Mouse (Mus musculus): ENCODE measurements around the gene Taf1b. TPM values are rescaled to one million over a fixed set of nuclear protein-coding genes. Genes with fewer than 3 reads are reported as not detected.

Gene Taf1b
- polyA plus RNA-seq, 1 experiment from 2014 or later: 11.8 TPM

- H3K9ac ChIP-seq: no peak overlapping the region
- DNase-seq (no peak), ATAC-seq (ENCODE audit: low read depth) (no peak)
- H3K27me3 ChIP-seq: no peaks in the 10 kb centered on the region
- no peak overlapping the region for H3K4me2 ChIP-seq
- WGBS (ENCODE audit: insufficient replicate concordance): 83% methylated on average over 8 of the region's 8 CpGs
- H3K4me3 ChIP-seq (replicated peaks): no peak overlapping the region
- no peak overlapping the region for H3K27ac ChIP-seq
- no peaks in the 10 kb centered on the region for H3K36me3 ChIP-seq
- H3K4me1 ChIP-seq (replicated peaks): peaks cover 37% of the 10 kb centered on the region
- H3K9me3 ChIP-seq (replicated peaks): no peaks in the 10 kb centered on the region
These were observed 86.7 kb downstream of the Taf1b start for GRCm38 (mm10) chr12:24584835-24585234.

GRCm38 (mm10) chr12:24586193-24586592 lies 88.0 kb downstream of the Taf1b start:
- no peak for ATAC-seq (ENCODE audit: low read depth)
- no peaks in the 10 kb centered on the region for H3K36me3 ChIP-seq

GRCm38 (mm10) chr12:24590371-24590770 lies 92.2 kb downstream of the Taf1b start:
- Histone ChIP-seq H3K9ac (no peak overlapping the region), H3K27me3 (no peaks in the 10 kb centered on the region), H3K4me1 (replicated peaks) (peaks cover 12% of the 10 kb centered on the region), H3K36me3 (no peaks in the 10 kb centered on the region), H3K4me2 (no peak overlapping the region), H3K4me3 (replicated peaks) (no peak overlapping the region), H3K27ac (no peak overlapping the region), H3K9me3 (replicated peaks) (no peaks in the 10 kb centered on the region)
- DNase-seq (no peak), ATAC-seq (ENCODE audit: low read depth) (no peak)
- WGBS (ENCODE audit: insufficient replicate concordance): 77% methylated on average over 7 of the region's 7 CpGs

More at GRCm38 (mm10) chr12:24586193-24586592, 88.0 kb downstream of the Taf1b start:
- H3K4me3 ChIP-seq (replicated peaks): no peak overlapping the region
- H3K4me1 ChIP-seq (replicated peaks): peaks cover 24% of the 10 kb centered on the region
- H3K27me3 ChIP-seq: no peaks in the 10 kb centered on the region
- no peak overlapping the region for H3K27ac ChIP-seq
- H3K9ac ChIP-seq: no peak overlapping the region
- H3K4me2 ChIP-seq: no peak overlapping the region
- no peaks in the 10 kb centered on the region for H3K9me3 ChIP-seq (replicated peaks)
- 69% methylated on average over 7 of the region's 7 CpGs for WGBS (ENCODE audit: insufficient replicate concordance)
- DNase-seq: no peak

- 78% methylated on average over 9 of the region's 9 CpGs for WGBS (ENCODE audit: insufficient replicate concordance)
- ATAC-seq (ENCODE audit: low read depth): no peak
- Histone ChIP-seq H3K36me3 (no peaks in the 10 kb centered on the region), H3K4me1 (replicated peaks) (peaks cover 12% of the 10 kb centered on the region), H3K27me3 (no peaks in the 10 kb centered on the region), H3K4me3 (replicated peaks) (no peak overlapping the region), H3K27ac (no peak overlapping the region), H3K9me3 (replicated peaks) (no peaks in the 10 kb centered on the region), H3K4me2 (no peak overlapping the region), H3K9ac (no peak overlapping the region)
- no peak for DNase-seq
These were observed 93.9 kb downstream of the Taf1b start for GRCm38 (mm10) chr12:24592055-24592454.

- DNase-seq: peak; percentile 15
- H3K4me1 ChIP-seq (replicated peaks): peaks cover 12% of the 10 kb centered on the region
- peak; percentile 68 for ATAC-seq (ENCODE audit: low read depth)
- peak overlapping the region; percentile 49 for H3K9ac ChIP-seq
- no peak overlapping the region; the same call in 1 of the 2 replicates for H3K27ac ChIP-seq
- no peaks in the 10 kb centered on the region for H3K36me3 ChIP-seq
- H3K4me2 ChIP-seq: peak overlapping the region; percentile 65
- no peaks in the 10 kb centered on the region for H3K27me3 ChIP-seq
- H3K4me3 ChIP-seq (replicated peaks): peak overlapping the region; percentile 42
- WGBS (ENCODE audit: insufficient replicate concordance): 6% methylated on average over 22 of the region's 22 CpGs
- no peaks in the 10 kb centered on the region for H3K9me3 ChIP-seq (replicated peaks)
These were observed 95.0 kb downstream of the Taf1b start for GRCm38 (mm10) chr12:24592956-24593672.

- WGBS (ENCODE audit: insufficient replicate concordance): 66% methylated on average over 6 of the region's 6 CpGs
- H3K27ac ChIP-seq: no peak overlapping the region
- DNase-seq (no peak), ATAC-seq (ENCODE audit: low read depth) (no peak)
- H3K4me2 ChIP-seq: no peak overlapping the region
- 0 out of 2 replicates have a peak, but pooled peaks cover 3% of the 10 kb centered on the region for H3K27me3 ChIP-seq
- H3K9ac ChIP-seq: no peak overlapping the region
- peaks cover 12% of the 10 kb centered on the region for H3K4me1 ChIP-seq (replicated peaks)
- H3K4me3 ChIP-seq (replicated peaks): no peak overlapping the region
- no peaks in the 10 kb centered on the region for H3K9me3 ChIP-seq (replicated peaks)
- no peaks in the 10 kb centered on the region for H3K36me3 ChIP-seq
These were observed 99.2 kb downstream of the Taf1b start for GRCm38 (mm10) chr12:24597376-24597775.

GRCm38 (mm10) chr12:24599366-24599895 lies 101.3 kb downstream of the Taf1b start:
- ATAC-seq (ENCODE audit: low read depth): no peak
- WGBS (ENCODE audit: insufficient replicate concordance): 66% methylated on average over 8 of the region's 8 CpGs
- H3K4me3 ChIP-seq (replicated peaks): no peak overlapping the region
- 0 out of 2 replicates have a peak, but pooled peaks cover 3% of the 10 kb centered on the region for H3K27me3 ChIP-seq
- DNase-seq: no peak
- H3K4me1 ChIP-seq (replicated peaks): no peaks in the 10 kb centered on the region
- H3K4me2 ChIP-seq: no peak overlapping the region
- H3K27ac ChIP-seq: no peak overlapping the region
- H3K9ac ChIP-seq: no peak overlapping the region
- H3K36me3 ChIP-seq: no peaks in the 10 kb centered on the region
- no peaks in the 10 kb centered on the region for H3K9me3 ChIP-seq (replicated peaks)

- Histone ChIP-seq H3K9ac (no peak overlapping the region), H3K36me3 (no peaks in the 10 kb centered on the region), H3K27me3 (0 out of 2 replicates have a peak, but pooled peaks cover 3% of the 10 kb centered on the region), H3K4me1 (replicated peaks) (no peaks in the 10 kb centered on the region), H3K4me2 (no peak overlapping the region), H3K27ac (no peak overlapping the region), H3K9me3 (replicated peaks) (no peaks in the 10 kb centered on the region), H3K4me3 (replicated peaks) (no peak overlapping the region)
- no peak for ATAC-seq (ENCODE audit: low read depth)
- 74% methylated on average over 7 of the region's 7 CpGs for WGBS (ENCODE audit: insufficient replicate concordance)
- DNase-seq: no peak
These were observed 101.9 kb downstream of the Taf1b start for GRCm38 (mm10) chr12:24600074-24600473.

- WGBS (ENCODE audit: insufficient replicate concordance): 4% methylated on average over 9 of the region's 9 CpGs
- Histone ChIP-seq H3K4me2 (no peak overlapping the region), H3K27me3 (0 out of 2 replicates have a peak, but pooled peaks cover 3% of the 10 kb centered on the region), H3K9me3 (replicated peaks) (no peaks in the 10 kb centered on the region), H3K4me3 (replicated peaks) (no peak overlapping the region), H3K9ac (no peak overlapping the region), H3K36me3 (no peaks in the 10 kb centered on the region), H3K4me1 (replicated peaks) (no peaks in the 10 kb centered on the region), H3K27ac (no peak overlapping the region)
- ATAC-seq (ENCODE audit: low read depth): peak; percentile 83
- DNase-seq: peak; percentile 57
These were observed 102.6 kb downstream of the Taf1b start for GRCm38 (mm10) chr12:24600806-24601205.

- H3K9me3 ChIP-seq (replicated peaks): no peaks in the 10 kb centered on the region
- ATAC-seq (ENCODE audit: low read depth): no peak
- peak; percentile 38 for DNase-seq
- no peaks in the 10 kb centered on the region for H3K4me1 ChIP-seq (replicated peaks)
- 43% methylated on average over 2 of the region's 2 CpGs for WGBS (ENCODE audit: insufficient replicate concordance)
- H3K36me3 ChIP-seq: no peaks in the 10 kb centered on the region
- no peak overlapping the region for H3K4me2 ChIP-seq
- H3K27me3 ChIP-seq: 0 out of 2 replicates have a peak, but pooled peaks cover 3% of the 10 kb centered on the region
- H3K9ac ChIP-seq: no peak overlapping the region
- no peak overlapping the region for H3K27ac ChIP-seq
- no peak overlapping the region for H3K4me3 ChIP-seq (replicated peaks)
These were observed 105.1 kb downstream of the Taf1b start for GRCm38 (mm10) chr12:24603266-24603665.

- no peak overlapping the region for H3K9ac ChIP-seq
- H3K36me3 ChIP-seq: no peaks in the 10 kb centered on the region
- H3K4me1 ChIP-seq (replicated peaks): no peaks in the 10 kb centered on the region
- H3K4me2 ChIP-seq: no peak overlapping the region
- no peak overlapping the region for H3K27ac ChIP-seq
- H3K9me3 ChIP-seq (replicated peaks): no peaks in the 10 kb centered on the region
- H3K4me3 ChIP-seq (replicated peaks): no peak overlapping the region
- H3K27me3 ChIP-seq: no peaks in the 10 kb centered on the region
- no peak for DNase-seq
- ATAC-seq (ENCODE audit: low read depth): no peak
- WGBS (ENCODE audit: insufficient replicate concordance): 77% methylated on average over 10 of the region's 10 CpGs
These were observed 108.0 kb downstream of the Taf1b start for GRCm38 (mm10) chr12:24606166-24606565.
